Mouse (Mus musculus) gastrocnemius, postnatal 25 days (tissue): ENCODE data around the gene Gm28434. TPM values are rescaled to one million over a fixed set of nuclear protein-coding genes. Genes with fewer than 3 reads are reported as not detected.

Source experiments
- DNase-seq: peaks from one replicate; pipeline ENCODE4 v3.0.0; 2022
- long read RNA-seq, 2 experiments: library from polyadenylated mRNA; stranded (forward); transcript quantifications; one replicate each; pipeline ENCODE4 v2.0.0; 2021
- total RNA-seq, 2 experiments: library from RNA; stranded (reverse); gene quantifications; 1 replicate in 1 of 2; 2 replicates in 1 of 2; pipeline ENCODE4 v1.2.3; 2021

Gm28434 gene
- not detected for total RNA-seq
- long read RNA-seq, experiment 1, result 0 reads
- long read RNA-seq, experiment 2, result 0 reads

GRCm38 (mm10) chr5:87969201-87969600, at the start of gene Gm28434, which contains the start of gene 2310003L06Rik:
Gm28434 (plus strand) TSS chr5:87969517.
2310003L06Rik (plus strand) TSS chr5:87969459.
- DNase-seq, result no peak

- DNase-seq, result no peak
Observed at GRCm38 (mm10) chr5:87925372-87925771, 43.9 kb upstream of the Gm28434 start, which contains the start of gene Csn3. Csn3 (plus strand) TSS chr5:87925579.

- DNase-seq, result no peak
Observed at GRCm38 (mm10) chr5:87931603-87932002, 37.7 kb upstream of the Gm28434 start.

- DNase-seq, result no peak
Observed at GRCm38 (mm10) chr5:87940752-87941151, 28.6 kb upstream of the Gm28434 start.

- DNase-seq, result no peak
Observed at GRCm38 (mm10) chr5:87942515-87942914, 26.8 kb upstream of the Gm28434 start.

- DNase-seq, result no peak
Observed at GRCm38 (mm10) chr5:87951836-87952235, 17.5 kb upstream of the Gm28434 start.

DNA sequence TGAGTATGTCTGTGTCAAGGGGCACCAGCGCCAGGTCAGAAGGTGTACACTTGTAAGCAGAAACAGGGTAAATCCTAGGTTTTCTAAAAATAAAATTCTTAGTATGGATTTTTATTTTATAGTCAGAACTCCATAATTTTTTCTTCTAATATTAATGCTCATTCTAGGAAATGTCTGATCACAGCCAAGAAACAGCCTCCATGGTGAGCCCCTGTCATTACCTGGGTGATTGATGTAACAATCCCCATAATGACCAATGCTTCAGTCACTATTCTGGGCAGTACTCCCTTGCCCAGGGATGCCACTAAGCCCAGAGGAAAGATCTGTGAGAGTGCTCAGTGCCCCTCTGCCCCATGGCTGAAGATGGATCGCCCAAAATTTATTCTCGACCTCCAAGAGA, 9.8 kb downstream of the Gm28434 start, which contains the start of gene Cabs1:
Gene Cabs1, plus strand, starts transcription at position 301 of the 400 bp plus-strand sequence.
- no peak for DNase-seq

GRCm38 (mm10) chr5:87982468-87983214, 13.3 kb downstream of the Gm28434 start:
- DNase-seq, result no peak

DNA sequence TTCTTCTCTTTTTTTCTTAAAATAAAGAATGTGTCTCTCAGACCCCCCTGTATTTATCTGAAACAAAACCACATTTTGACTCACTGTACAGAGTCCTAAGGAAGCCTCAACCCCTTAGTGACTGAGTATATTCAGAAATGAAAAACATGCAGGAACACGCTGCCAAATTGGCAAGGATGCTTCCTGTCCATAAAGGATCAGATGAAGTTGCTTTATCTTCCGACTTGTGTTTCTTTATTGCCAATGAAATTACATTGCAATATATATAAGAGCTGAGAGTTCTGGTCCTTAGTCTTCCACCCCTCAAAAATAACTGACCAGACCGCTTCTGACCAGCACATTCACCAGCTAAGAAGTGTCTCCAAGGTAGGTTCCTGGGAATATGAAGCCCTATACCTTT, 32.9 kb downstream of the Gm28434 start, which contains the start of gene Smr3a:
Gene Smr3a, plus strand, starts transcription at position 301 of the 400 bp plus-strand sequence.
- no peak for DNase-seq

GRCm38 (mm10) chr5:88005241-88005640, 35.9 kb downstream of the Gm28434 start:
- DNase-seq, result no peak

Other genes starting within 250 kb of the Gm28434 start
- gene Csn1s2a, start 194.9 kb upstream of the Gm28434 start, total RNA-seq, result not detected
- gene Csn1s2b, start 161.4 kb upstream of the Gm28434 start, total RNA-seq, result not detected
- not detected for gene Prr27, start 143.8 kb upstream of the Gm28434 start, total RNA-seq
- gene Odam, start 84.5 kb upstream of the Gm28434 start, total RNA-seq, result not detected
- gene Csn3, start 43.9 kb upstream of the Gm28434 start, total RNA-seq, result not detected
- gene 2310003L06Rik, start 58 bp upstream of the Gm28434 start, total RNA-seq, result not detected
- gene Cabs1, start 9.9 kb downstream of the Gm28434 start, total RNA-seq, result not detected
- gene Smr3a, start 33.0 kb downstream of the Gm28434 start, total RNA-seq, result not detected
- gene Smr2, start 117.0 kb downstream of the Gm28434 start, total RNA-seq, result not detected
- gene Gm11116, start 142.0 kb downstream of the Gm28434 start, total RNA-seq, result not detected
- gene Gm11115, start 184.6 kb downstream of the Gm28434 start, total RNA-seq, result not detected